Mouse (Mus musculus) liver, embryonic 14.5 days (tissue): Measurements from ENCODE around the gene Birc5.

ENCODE experiments used
- CTCF ChIP-seq: IDR thresholded peaks from 2 replicates; pipeline ENCODE4 v1.5.1; 2016; ENCODE audit warnings: antibody characterized with exemption, low read depth, control low read depth
- EP300 ChIP-seq: IDR thresholded peaks from 2 replicates; pipeline ENCODE4 v1.6.1; 2016; ENCODE audit warnings: antibody characterized with exemption, low read depth

GRCm38 (mm10) chr11:117855360-117855759 is 6.3 kb downstream of the Birc5 start:
- TF ChIP-seq CTCF (no peak), EP300 (no peak)
